Mouse (Mus musculus) ES-Bruce4 (cell line): ENCODE measurements around the gene Sepsecs. TPM values are rescaled to one million over a fixed set of nuclear protein-coding genes. Genes with fewer than 3 reads are reported as not detected.

Experiments
- H3K27ac ChIP-seq: 2 replicates; pipeline ENCODE4 v1.5.1; 2012; ENCODE audit warnings: low read length, inconsistent platforms; ENCODE audit not compliant: insufficient read depth
- H3K27me3 ChIP-seq: 2 replicates; pipeline ENCODE4 v1.6.1; 2012; ENCODE audit warnings: mild to moderate bottlenecking, low read length, inconsistent platforms; ENCODE audit not compliant: control insufficient read depth, poor library complexity, insufficient read depth, severe bottlenecking
- H3K36me3 ChIP-seq: 2 replicates; pipeline ENCODE4 v1.6.1; 2012; ENCODE audit warnings: inconsistent platforms, mild to moderate bottlenecking, low read length, moderate library complexity; ENCODE audit not compliant: control insufficient read depth, poor library complexity, insufficient read depth, severe bottlenecking
- H3K4me1 ChIP-seq: one replicate; pipeline ENCODE4 v1.8.1; 2011; ENCODE audit warnings: low read length; ENCODE audit not compliant: control insufficient read depth, insufficient read depth
- H3K4me3 ChIP-seq: 2 replicates; pipeline ENCODE4 v1.5.1; 2011; ENCODE audit warnings: low read depth, mild to moderate bottlenecking, low read length
- H3K9ac ChIP-seq: 2 replicates; pipeline ENCODE4 v1.6.1; 2012; ENCODE audit warnings: low read depth, mild to moderate bottlenecking, inconsistent platforms; ENCODE audit not compliant: poor library complexity, severe bottlenecking
- H3K9me3 ChIP-seq: replicated peaks from 2 replicates; pipeline ENCODE4 v1.6.1; 2012; ENCODE audit warnings: mild to moderate bottlenecking, low read length, inconsistent platforms; ENCODE audit not compliant: control insufficient read depth, poor library complexity, insufficient read depth, severe bottlenecking
- CTCF ChIP-seq: IDR thresholded peaks from one replicate; pipeline ENCODE4 v1.8.1; 2011; ENCODE audit warnings: low read depth, low read length
- EP300 ChIP-seq: IDR thresholded peaks from 2 replicates; pipeline ENCODE4 v1.6.1; 2011; ENCODE audit warnings: low read depth, low read length; ENCODE audit not compliant: insufficient read depth
- POLR2A ChIP-seq: IDR thresholded peaks from one replicate; pipeline ENCODE4 v1.8.1; 2011; ENCODE audit warnings: low read length; ENCODE audit not compliant: insufficient read depth
- polyA plus RNA-seq: library from polyadenylated mRNA; stranded (reverse); fragments of >200 nt; gene quantifications from 2 replicates; pipeline ENCODE4 v1.2.4, GENCODE M21; 2011; ENCODE audit warnings: low read depth; ENCODE audit not compliant: missing spikeins, insufficient read depth, insufficient read length

Sepsecs gene
- polyA plus RNA-seq, 1 experiment, result 10.7 TPM

DNA sequence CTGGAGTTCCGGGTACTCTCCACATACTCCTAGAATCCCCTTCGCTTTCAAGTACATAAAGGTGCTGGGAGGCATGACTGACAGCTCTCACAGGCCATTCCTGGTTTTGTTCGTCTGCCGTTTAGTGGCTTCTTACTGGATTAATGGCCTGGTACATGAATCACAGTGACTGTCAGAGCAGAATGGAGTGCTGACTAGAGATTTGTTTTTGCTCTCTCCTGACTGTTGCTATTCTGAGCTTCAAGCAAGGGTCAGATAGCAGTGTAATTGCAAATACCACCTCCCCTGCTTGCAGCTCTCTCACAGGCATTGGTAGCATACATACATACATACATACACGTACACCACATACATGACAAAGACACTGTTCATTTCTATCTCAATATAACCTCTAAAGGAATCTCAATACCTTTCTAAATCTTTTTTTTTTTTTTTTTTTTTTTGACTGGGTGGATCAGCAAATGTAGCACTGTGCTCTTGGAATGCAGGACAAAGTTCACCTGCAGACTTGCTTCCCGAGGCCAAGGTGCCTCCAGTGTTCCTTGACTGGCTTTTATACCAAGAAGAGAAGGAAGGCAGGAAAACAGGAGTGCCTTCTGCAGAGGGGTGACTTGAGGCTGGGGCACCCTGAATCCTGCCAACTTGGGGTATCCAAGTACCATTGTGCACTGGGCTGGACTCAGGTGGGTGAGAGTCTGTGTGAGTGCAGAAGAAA lies 18.4 kb upstream of the Sepsecs start:
- peaks cover 7% of the 10 kb centered on the region for H3K9me3 ChIP-seq
- TF ChIP-seq POLR2A (no peak), CTCF (no peak), EP300 (no peak)

DNA sequence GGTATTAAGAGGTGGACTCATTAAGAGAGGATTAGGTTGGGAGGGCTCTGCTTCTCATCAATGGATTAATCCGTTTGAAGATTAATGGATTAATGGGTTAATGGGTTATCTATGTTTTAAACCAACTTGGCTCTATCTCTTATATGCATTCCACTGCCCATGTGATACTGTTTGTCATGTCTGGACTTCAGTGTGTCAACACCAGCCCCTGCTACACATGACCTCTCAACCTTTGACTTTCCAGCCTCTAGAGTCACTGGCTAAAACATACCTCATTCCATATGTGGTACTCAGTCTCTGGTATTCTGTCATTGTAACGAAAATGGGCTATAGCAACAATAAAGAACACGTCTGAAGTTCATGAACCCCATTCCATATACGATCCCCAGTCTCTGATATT lies 11.6 kb upstream of the Sepsecs start:
- Histone ChIP-seq H3K4me1 (no peaks in the 10 kb centered on the region), H3K27ac (no peak overlapping the region), H3K27me3 (no peaks in the 10 kb centered on the region), H3K36me3 (no peaks in the 10 kb centered on the region), H3K9ac (no peak overlapping the region), H3K9me3 (no peaks in the 10 kb centered on the region), H3K4me3 (no peak overlapping the region)
- no peak for TF ChIP-seq POLR2A
- TF ChIP-seq EP300, result no peak
- no peak for TF ChIP-seq CTCF

More for the DNA sequence above, 18.4 kb upstream of the Sepsecs start:
- Histone ChIP-seq H3K4me1 (no peaks in the 10 kb centered on the region), H3K27me3 (no peaks in the 10 kb centered on the region), H3K27ac (no peak overlapping the region), H3K9ac (no peak overlapping the region), H3K4me3 (no peak overlapping the region), H3K36me3 (no peaks in the 10 kb centered on the region)

- H3K36me3 ChIP-seq, result no peaks in the 10 kb centered on the region
- H3K9ac ChIP-seq, result no peak overlapping the region
- H3K27me3 ChIP-seq, result no peaks in the 10 kb centered on the region
- H3K27ac ChIP-seq, result no peak overlapping the region
- H3K9me3 ChIP-seq, result no peaks in the 10 kb centered on the region
- no peaks in the 10 kb centered on the region for H3K4me1 ChIP-seq
- TF ChIP-seq CTCF, result no peak
- no peak for TF ChIP-seq POLR2A
- TF ChIP-seq EP300, result no peak
- H3K4me3 ChIP-seq, result no peak overlapping the region
Observed at GRCm38 (mm10) chr5:52680191-52680590, 10.7 kb upstream of the Sepsecs start.

DNA sequence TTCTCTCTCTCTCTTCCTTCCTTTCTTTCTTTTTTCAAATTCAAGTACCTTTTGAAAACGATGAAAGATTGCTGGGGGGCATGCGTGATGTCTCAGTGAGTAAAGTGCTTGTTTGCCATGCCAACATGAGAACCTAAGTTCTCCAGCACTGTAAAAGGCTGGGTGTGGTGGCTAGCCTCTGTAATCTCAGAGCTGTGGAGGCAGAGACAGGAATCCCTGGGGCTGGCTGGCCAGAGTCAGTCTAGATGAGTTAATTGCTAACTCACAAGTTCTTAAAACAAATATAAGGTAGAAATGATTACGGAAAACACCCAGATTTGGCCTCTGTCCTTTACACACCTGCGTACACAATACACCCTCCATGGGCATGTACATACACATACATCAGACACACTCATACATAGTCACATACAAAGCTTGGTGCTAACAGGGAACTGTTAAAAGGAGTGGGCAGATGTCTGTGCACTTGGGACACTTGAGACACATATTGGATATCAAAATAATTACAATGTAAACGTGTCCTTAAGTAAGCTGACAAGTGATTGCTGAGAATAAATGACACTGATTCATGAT lies 9.1 kb upstream of the Sepsecs start:
- TF ChIP-seq POLR2A, result no peak
- no peak for TF ChIP-seq EP300
- no peak for TF ChIP-seq CTCF
- H3K27me3 ChIP-seq, result no peaks in the 10 kb centered on the region
- no peaks in the 10 kb centered on the region for H3K4me1 ChIP-seq

DNA sequence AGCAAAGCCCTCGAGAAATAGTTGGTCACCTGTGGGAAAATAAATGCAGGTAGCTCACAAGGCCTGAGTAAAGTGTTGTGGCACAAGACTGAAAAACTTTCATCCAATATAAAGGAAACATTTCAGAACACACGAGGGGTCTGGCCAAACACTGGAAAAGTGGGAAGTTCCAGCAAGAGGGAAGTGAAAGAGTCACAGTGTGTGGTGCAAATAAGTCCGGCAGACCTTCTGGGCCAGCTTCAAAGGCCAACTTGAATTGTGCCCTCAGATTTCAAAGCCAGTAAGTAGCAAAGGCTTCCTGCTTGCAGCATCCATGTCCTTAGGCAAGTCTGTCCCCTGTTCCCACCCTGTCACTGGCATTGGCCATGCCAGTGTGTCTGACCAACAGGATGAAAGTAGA lies 7.6 kb upstream of the Sepsecs start:
- TF ChIP-seq EP300 (no peak), POLR2A (no peak), CTCF (no peak)
- Histone ChIP-seq H3K4me1 (no peaks in the 10 kb centered on the region), H3K36me3 (no peaks in the 10 kb centered on the region), H3K9me3 (no peaks in the 10 kb centered on the region), H3K4me3 (no peak overlapping the region), H3K9ac (no peak overlapping the region), H3K27ac (no peak overlapping the region), H3K27me3 (no peaks in the 10 kb centered on the region)

More for the DNA sequence above, 9.1 kb upstream of the Sepsecs start:
- Histone ChIP-seq H3K4me3 (no peak overlapping the region), H3K9me3 (no peaks in the 10 kb centered on the region), H3K9ac (no peak overlapping the region), H3K27ac (no peak overlapping the region), H3K36me3 (no peaks in the 10 kb centered on the region)

- H3K4me3 ChIP-seq, result no peak overlapping the region
- no peaks in the 10 kb centered on the region for H3K4me1 ChIP-seq
- TF ChIP-seq EP300, result no peak
- TF ChIP-seq POLR2A, result no peak
- TF ChIP-seq CTCF, result no peak
- no peaks in the 10 kb centered on the region for H3K9me3 ChIP-seq
- no peaks in the 10 kb centered on the region for H3K27me3 ChIP-seq
- H3K9ac ChIP-seq, result no peak overlapping the region
- H3K27ac ChIP-seq, result no peak overlapping the region
- H3K36me3 ChIP-seq, result no peaks in the 10 kb centered on the region
Observed at GRCm38 (mm10) chr5:52674384-52675069, 5.0 kb upstream of the Sepsecs start.
